Mouse (Mus musculus): Measurements from ENCODE around the gene Myo1b. TPM values are rescaled to one million over a fixed set of nuclear protein-coding genes. Genes with fewer than 3 reads are reported as not detected.

The Myo1b gene
- polyA plus RNA-seq, 1 experiment, result 7.1 TPM

GRCm38 (mm10) chr1:51849570-51850211, 66.2 kb downstream of the Myo1b start:
- Histone ChIP-seq H3K4me2 (ENCODE audit: low read depth) (no peak overlapping the region), H3ac (ENCODE audit: control insufficient read depth, insufficient read length) (no peak overlapping the region), H3K79me2 (ENCODE audit: control insufficient read depth, insufficient read depth) (no peaks in the 10 kb centered on the region), H3K4me3 (no peak overlapping the region), H3K27me3 (ENCODE audit: control insufficient read depth, insufficient read depth, insufficient read length) (no peaks in the 10 kb centered on the region), H3K36me3 (ENCODE audit: control insufficient read depth, insufficient read depth) (no peaks in the 10 kb centered on the region)
- no peak for TF ChIP-seq CEBPB (IDR thresholded peaks at IDR 0.05; ENCODE audit: insufficient read depth, poor library complexity, severe bottlenecking)
- no peak for TF ChIP-seq TCF12 (IDR thresholded peaks at IDR 0.05; ENCODE audit: insufficient read depth, poor library complexity, severe bottlenecking)
- no peak for TF ChIP-seq POLR2AphosphoS2 (IDR thresholded peaks at IDR 0.05; ENCODE audit: insufficient read length, low read depth)
- no peak for TF ChIP-seq MAX (IDR thresholded peaks at IDR 0.05; ENCODE audit: low read depth)
- no peak for TF ChIP-seq REST (IDR thresholded peaks at IDR 0.05; ENCODE audit: insufficient read depth, insufficient read length)
- no peak for TF ChIP-seq TCF3 (IDR thresholded peaks at IDR 0.05; ENCODE audit: insufficient read length, low read depth)
- no peak for TF ChIP-seq E2F4 (IDR thresholded peaks at IDR 0.05; ENCODE audit: insufficient read depth)
- no peak for TF ChIP-seq USF1 (IDR thresholded peaks at IDR 0.05; ENCODE audit: low read depth)
- no peak for TF ChIP-seq MYOD1 (IDR thresholded peaks at IDR 0.05; ENCODE audit: control insufficient read depth in 1 of 3, insufficient read length in 2 of 3, low read depth in 2 of 3)
- no peak for TF ChIP-seq MYOG (IDR thresholded peaks at IDR 0.05; ENCODE audit: control insufficient read depth in 1 of 3, insufficient read depth in 1 of 3, insufficient read length in 2 of 3, low read depth in 2 of 3)
- no peak for TF ChIP-seq SRF (IDR thresholded peaks at IDR 0.05; ENCODE audit: control insufficient read depth, insufficient read length, low read depth)
- no peak for TF ChIP-seq POLR2A (IDR thresholded peaks at IDR 0.05; ENCODE audit: insufficient read length, low read depth)

- H3K27me3 ChIP-seq (ENCODE audit: control insufficient read depth, insufficient read depth, insufficient read length), result no peaks in the 10 kb centered on the region
- TF ChIP-seq CEBPB (IDR thresholded peaks at IDR 0.05; ENCODE audit: insufficient read depth, poor library complexity, severe bottlenecking) (no peak), E2F4 (IDR thresholded peaks at IDR 0.05; ENCODE audit: insufficient read depth) (no peak)
- no peaks in the 10 kb centered on the region for H3K79me2 ChIP-seq (ENCODE audit: control insufficient read depth, insufficient read depth)
- no peaks in the 10 kb centered on the region for H3K36me3 ChIP-seq (ENCODE audit: control insufficient read depth, insufficient read depth)
- no peak overlapping the region for H3ac ChIP-seq (ENCODE audit: control insufficient read depth, insufficient read length)
- no peak overlapping the region for H3K4me3 ChIP-seq
- H3K4me2 ChIP-seq (ENCODE audit: low read depth), result no peak overlapping the region
Measured at GRCm38 (mm10) chr1:51845264-51846036, 70.4 kb downstream of the Myo1b start.

GRCm38 (mm10) chr1:51837845-51838623, 77.8 kb downstream of the Myo1b start:
- Histone ChIP-seq H3K4me2 (ENCODE audit: low read depth) (no peak overlapping the region), H3K79me2 (ENCODE audit: control insufficient read depth, insufficient read depth) (no peaks in the 10 kb centered on the region), H3K4me3 (no peak overlapping the region), H3ac (ENCODE audit: control insufficient read depth, insufficient read length) (no peak overlapping the region), H3K36me3 (ENCODE audit: control insufficient read depth, insufficient read depth) (peaks cover 3% of the 10 kb centered on the region), H3K27me3 (ENCODE audit: control insufficient read depth, insufficient read depth, insufficient read length) (no peaks in the 10 kb centered on the region)
- TF ChIP-seq SRF (IDR thresholded peaks at IDR 0.05; ENCODE audit: control insufficient read depth, insufficient read length, low read depth) (no peak), POLR2AphosphoS2 (IDR thresholded peaks at IDR 0.05; ENCODE audit: insufficient read length, low read depth) (no peak), USF1 (IDR thresholded peaks at IDR 0.05; ENCODE audit: low read depth) (peak; percentile 36), CEBPB (IDR thresholded peaks at IDR 0.05; ENCODE audit: insufficient read depth, poor library complexity, severe bottlenecking) (no peak), POLR2A (IDR thresholded peaks at IDR 0.05; ENCODE audit: insufficient read length, low read depth) (no peak)

- TF ChIP-seq SRF (IDR thresholded peaks at IDR 0.05; ENCODE audit: control insufficient read depth, insufficient read length, low read depth) (no peak), TCF12 (IDR thresholded peaks at IDR 0.05; ENCODE audit: insufficient read depth, poor library complexity, severe bottlenecking) (no peak), MYOD1 (IDR thresholded peaks at IDR 0.05; ENCODE audit: control insufficient read depth in 1 of 3, insufficient read length in 2 of 3, low read depth in 2 of 3) (no peak), TCF3 (IDR thresholded peaks at IDR 0.05; ENCODE audit: insufficient read length, low read depth) (no peak), MAX (IDR thresholded peaks at IDR 0.05; ENCODE audit: low read depth) (no peak), MYOG (IDR thresholded peaks at IDR 0.05; ENCODE audit: control insufficient read depth in 1 of 3, insufficient read depth in 1 of 3, insufficient read length in 2 of 3, low read depth in 2 of 3) (no peak), POLR2AphosphoS2 (IDR thresholded peaks at IDR 0.05; ENCODE audit: insufficient read length, low read depth) (no peak), E2F4 (IDR thresholded peaks at IDR 0.05; ENCODE audit: insufficient read depth) (no peak), POLR2A (IDR thresholded peaks at IDR 0.05; ENCODE audit: insufficient read length, low read depth) (no peak), REST (IDR thresholded peaks at IDR 0.05; ENCODE audit: insufficient read depth, insufficient read length) (no peak), USF1 (IDR thresholded peaks at IDR 0.05; ENCODE audit: low read depth) (no peak), CEBPB (IDR thresholded peaks at IDR 0.05; ENCODE audit: insufficient read depth, poor library complexity, severe bottlenecking) (no peak)
- Histone ChIP-seq H3K4me2 (ENCODE audit: low read depth) (no peak overlapping the region), H3K36me3 (ENCODE audit: control insufficient read depth, insufficient read depth) (peaks cover 5% of the 10 kb centered on the region)
Measured at GRCm38 (mm10) chr1:51837311-51837710, 78.6 kb downstream of the Myo1b start.

More at GRCm38 (mm10) chr1:51837311-51837710, 78.6 kb downstream of the Myo1b start:
- Histone ChIP-seq H3K79me2 (ENCODE audit: control insufficient read depth, insufficient read depth) (no peaks in the 10 kb centered on the region), H3K4me3 (no peak overlapping the region), H3ac (ENCODE audit: control insufficient read depth, insufficient read length) (no peak overlapping the region), H3K27me3 (ENCODE audit: control insufficient read depth, insufficient read depth, insufficient read length) (no peaks in the 10 kb centered on the region)

Data from myocyte (in vitro differentiated cells).